Mouse (Mus musculus) bone marrow macrophage, adult 2 months (primary cell): ENCODE measurements around the gene Magi2.

Experiments
- CTCF ChIP-seq: IDR thresholded peaks from 2 replicates; pipeline ENCODE4 v1.5.1; 2012; ENCODE audit warnings: low read depth, mild to moderate bottlenecking, low read length, moderate library complexity
- POLR2A ChIP-seq: IDR thresholded peaks from 2 replicates; pipeline ENCODE4 v1.6.1; 2012; ENCODE audit warnings: mild to moderate bottlenecking, low read depth, low read length, borderline replicate concordance

GRCm38 (mm10) chr5:19395876-19396275 lies 169.0 kb downstream of the Magi2 start:
- TF ChIP-seq POLR2A (no peak), CTCF (no peak)
